Mouse (Mus musculus) cerebellum, postnatal 36 days (tissue): Measurements from ENCODE around the gene Tex101.
"Not testable (repeated sequence)": the region's sequence is repeated elsewhere in the genome, so short reads cannot be mapped to it uniquely, and the experiment has no call there.

ENCODE experiments used
- DNase-seq, 2 experiments: peaks; one replicate each; pipeline ENCODE4 v3.0.0; 2021 to 2022; ENCODE audit warnings: mixed read lengths in 2 of 2

Gene Tex101

GRCm38 (mm10) chr7:24630116-24630880, 46.2 kb downstream of the Tex101 start:
- DNase-seq, result no peak

GRCm38 (mm10) chr7:24629672-24630071, 46.8 kb downstream of the Tex101 start:
- no peak for DNase-seq

- peak in 1 of 2 experiments; percentile 52 for DNase-seq
Measured at GRCm38 (mm10) chr7:24628685-24629610, 47.5 kb downstream of the Tex101 start.

- no peak for DNase-seq
Measured at GRCm38 (mm10) chr7:24622967-24623366, 53.5 kb downstream of the Tex101 start.

- DNase-seq, result no peak
Measured at GRCm38 (mm10) chr7:24621193-24621592, 55.3 kb downstream of the Tex101 start.

GRCm38 (mm10) chr7:24619671-24620397, 56.6 kb downstream of the Tex101 start:
- no peak for DNase-seq

- DNase-seq, result not testable (repeated sequence)
Measured at GRCm38 (mm10) chr7:24618374-24618773, 58.1 kb downstream of the Tex101 start.
